Mouse (Mus musculus) C2C12 (cell line): ENCODE results near the gene Tnnt1.

Experiments
- CTCF ChIP-seq: IDR thresholded peaks from one replicate; pipeline ENCODE4 v1.5.1; 2011; ENCODE audit not compliant: control insufficient read depth, insufficient read depth, insufficient read length
- USF1 ChIP-seq: IDR thresholded peaks from one replicate; pipeline ENCODE4 v1.6.1; 2011; ENCODE audit warnings: low read depth, mild to moderate bottlenecking, control low read depth, moderate library complexity

DNA sequence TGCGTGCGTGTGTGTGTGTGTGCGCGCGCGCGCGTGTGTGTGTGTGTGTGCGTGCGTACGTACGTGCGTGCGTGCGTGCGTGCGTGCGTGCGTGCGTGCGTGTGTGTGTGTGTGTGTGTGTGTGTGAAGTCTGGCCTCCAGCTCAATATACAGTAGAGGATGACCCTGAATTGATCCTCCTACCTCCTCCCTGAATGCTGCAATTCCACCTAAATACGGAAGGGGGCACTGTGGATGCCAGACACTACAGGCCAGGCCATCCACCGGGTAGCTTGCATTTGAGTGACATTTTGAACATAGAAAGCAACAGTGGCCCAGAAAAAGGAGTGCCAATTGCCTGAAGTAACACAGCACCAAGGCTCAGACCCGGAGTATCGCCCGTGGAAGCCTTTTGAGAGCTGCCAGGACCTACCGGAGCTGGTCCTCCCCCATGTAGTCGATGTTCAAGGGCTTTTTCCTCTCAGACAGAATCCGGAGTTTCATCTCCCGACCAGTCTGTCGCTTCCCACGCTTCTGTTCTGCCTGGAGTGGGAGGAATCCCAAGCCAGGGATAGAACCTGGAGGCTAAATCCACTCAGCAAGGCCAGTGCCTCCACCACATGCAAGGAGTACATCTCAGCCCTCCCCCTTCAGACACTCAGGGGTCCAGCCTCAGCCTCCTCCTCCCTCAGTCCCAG is 8.0 kb downstream of the Tnnt1 start:
- TF ChIP-seq USF1 (no peak), CTCF (no peak)
